Mouse (Mus musculus): Measurements from ENCODE around the gene Vegfb. TPM values are rescaled to one million over a fixed set of nuclear protein-coding genes. Genes with fewer than 3 reads are reported as not detected.
A peak's percentile ranks its signal among the peaks of the same experiment; 100 is the strongest.

The Vegfb gene
- polyA plus RNA-seq, 1 experiment: 83.0 TPM

DNA sequence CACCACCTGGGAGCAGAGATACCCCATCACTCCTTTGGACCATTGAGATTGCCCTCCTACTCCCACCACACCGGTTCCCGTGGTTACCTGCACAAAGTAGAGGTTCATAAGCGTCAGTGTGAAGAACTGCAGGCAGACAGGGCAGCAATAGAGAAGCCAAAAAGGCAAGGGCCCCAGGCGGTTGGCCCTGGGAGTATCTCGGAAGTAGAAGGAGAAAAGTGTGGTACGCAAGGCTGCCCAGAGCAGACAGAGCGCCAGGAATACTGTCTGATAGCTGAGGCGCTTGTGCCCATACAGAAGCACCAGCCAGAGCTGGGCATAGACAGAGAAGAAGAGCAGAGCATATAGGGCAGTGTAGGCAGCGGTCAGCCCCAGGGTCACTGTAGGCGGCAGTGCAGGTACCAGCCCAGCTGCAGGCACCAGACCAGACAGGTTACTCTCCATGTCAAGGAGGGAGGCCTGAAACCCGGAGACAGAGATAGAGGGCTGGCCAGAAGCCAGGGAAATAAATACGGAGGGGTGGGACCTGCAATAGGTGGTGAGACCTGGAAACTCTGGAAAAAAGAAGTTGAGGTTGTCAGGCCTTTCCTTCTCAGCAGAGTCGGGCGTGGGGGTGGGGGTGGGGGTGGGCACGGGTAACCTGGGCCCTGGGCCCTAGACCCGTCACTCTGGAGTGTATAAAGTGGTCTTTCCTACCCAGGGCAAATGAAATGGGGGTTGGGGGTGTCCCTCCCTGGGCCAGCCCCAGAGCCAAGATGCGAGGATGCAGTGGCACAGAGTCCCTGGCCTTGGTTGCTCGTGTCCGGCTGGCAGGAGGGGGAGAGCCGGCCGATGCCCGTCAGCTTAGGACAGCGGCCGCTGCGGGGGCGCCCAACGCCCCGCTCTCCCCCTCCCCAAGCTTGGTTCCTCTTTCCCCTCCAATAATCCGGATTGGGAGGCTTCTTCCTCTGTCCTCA, 46.8 kb downstream of the Vegfb start:
- TF ChIP-seq CTCF (conservative IDR thresholded peaks at IDR 0.05; ENCODE audit: insufficient read depth, insufficient read length, low read depth, low read length) (no peak), POLR2A (IDR thresholded peaks at IDR 0.05; ENCODE audit: low read depth, low read length) (no peak)
- no peaks in the 10 kb centered on the region for H3K27me3 ChIP-seq (replicated peaks; ENCODE audit: control insufficient read depth, insufficient read depth, low read length)
- peaks cover 18% of the 10 kb centered on the region; the same call in 1 of the 2 replicates for H3K4me1 ChIP-seq (ENCODE audit: control insufficient read depth, insufficient read depth, low read length)
- H3K36me3 ChIP-seq (ENCODE audit: control insufficient read depth, insufficient read depth, low read length): no peaks in the 10 kb centered on the region
- H3K4me3 ChIP-seq (ENCODE audit: insufficient read depth, low read depth, low read length): peak overlapping the region; percentile 81
- no peak for DNase-seq
- 20% methylated on average over 29 of the region's 29 CpGs for WGBS
- H3K27ac ChIP-seq (ENCODE audit: insufficient read depth, low read depth, low read length): peak overlapping the region; percentile 74

DNA sequence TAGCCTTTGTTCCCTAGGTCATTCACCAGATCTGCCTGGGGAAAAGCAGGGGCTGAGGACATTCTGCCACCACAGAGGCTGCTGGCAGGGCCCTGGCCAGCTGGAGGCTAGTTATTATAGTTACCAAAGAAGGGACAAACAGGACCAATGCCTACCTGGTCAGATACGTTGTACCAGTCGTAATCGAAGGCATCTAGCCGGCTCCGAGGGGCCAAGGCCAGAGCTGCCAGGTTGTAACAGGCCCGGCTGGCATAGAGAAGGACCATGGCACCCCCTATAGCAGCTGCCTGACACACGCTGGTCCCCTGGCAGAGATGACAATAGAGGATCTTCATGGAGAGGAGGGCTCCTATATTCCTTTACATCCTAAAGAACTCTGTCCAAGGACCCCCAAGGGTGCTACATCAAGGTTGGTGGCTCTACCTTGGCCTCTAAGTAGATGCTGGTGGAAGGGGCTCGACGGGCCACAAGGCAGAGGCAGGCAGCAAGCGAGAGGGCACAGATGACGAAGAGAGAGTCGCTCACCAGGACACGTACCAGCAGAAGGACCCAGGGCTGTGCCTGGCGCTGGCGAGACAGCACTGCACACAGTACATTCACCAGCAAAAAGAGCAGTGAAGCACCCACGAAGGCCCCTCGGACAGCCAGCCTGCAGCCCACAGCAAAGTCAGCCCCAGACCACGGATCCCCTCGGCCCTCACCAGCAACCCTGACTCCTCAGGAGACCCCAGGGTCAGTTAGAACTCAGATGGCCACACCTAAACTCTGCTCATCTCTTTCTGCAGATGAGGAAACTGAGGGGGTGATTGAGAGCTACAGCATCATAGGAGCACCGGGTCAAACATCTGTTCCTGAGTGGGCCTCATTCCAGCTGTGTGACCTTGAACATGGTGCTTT, 48.1 kb downstream of the Vegfb start:
- Histone ChIP-seq H3K36me3 (ENCODE audit: control insufficient read depth, insufficient read depth, low read length) (no peaks in the 10 kb centered on the region), H3K27ac (ENCODE audit: insufficient read depth, low read depth, low read length) (no peak overlapping the region), H3K4me3 (ENCODE audit: insufficient read depth, low read depth, low read length) (no peak overlapping the region), H3K27me3 (replicated peaks; ENCODE audit: control insufficient read depth, insufficient read depth, low read length) (no peaks in the 10 kb centered on the region), H3K4me1 (ENCODE audit: control insufficient read depth, insufficient read depth, low read length) (peaks cover 18% of the 10 kb centered on the region; the same call in 1 of the 2 replicates)
- 89% methylated on average over 20 of the region's 20 CpGs for WGBS
- TF ChIP-seq CTCF (conservative IDR thresholded peaks at IDR 0.05; ENCODE audit: insufficient read depth, insufficient read length, low read depth, low read length) (no peak), POLR2A (IDR thresholded peaks at IDR 0.05; ENCODE audit: low read depth, low read length) (no peak)
- no peak for DNase-seq

GRCm38 (mm10) chr19:6937541-6938465, 49.6 kb downstream of the Vegfb start:
- WGBS: 50% methylated on average over 16 of the region's 16 CpGs
- no peak overlapping the region for H3K4me3 ChIP-seq (ENCODE audit: insufficient read depth, low read depth, low read length)
- no peak for DNase-seq
- H3K27ac ChIP-seq (ENCODE audit: insufficient read depth, low read depth, low read length): peak overlapping the region; percentile 33; the same call in 1 of the 2 replicates
- H3K36me3 ChIP-seq (ENCODE audit: control insufficient read depth, insufficient read depth, low read length): no peaks in the 10 kb centered on the region
- no peaks in the 10 kb centered on the region for H3K27me3 ChIP-seq (replicated peaks; ENCODE audit: control insufficient read depth, insufficient read depth, low read length)
- H3K4me1 ChIP-seq (ENCODE audit: control insufficient read depth, insufficient read depth, low read length): peaks cover 16% of the 10 kb centered on the region; the same call in 1 of the 2 replicates
- TF ChIP-seq POLR2A (IDR thresholded peaks at IDR 0.05; ENCODE audit: low read depth, low read length) (no peak), CTCF (conservative IDR thresholded peaks at IDR 0.05; ENCODE audit: insufficient read depth, insufficient read length, low read depth, low read length) (no peak)

- 27% methylated on average over 3 of the region's 3 CpGs for WGBS
- H3K36me3 ChIP-seq (ENCODE audit: control insufficient read depth, insufficient read depth, low read length): no peaks in the 10 kb centered on the region
- DNase-seq: no peak
- no peak overlapping the region for H3K27ac ChIP-seq (ENCODE audit: insufficient read depth, low read depth, low read length)
- H3K4me3 ChIP-seq (ENCODE audit: insufficient read depth, low read depth, low read length): no peak overlapping the region
- H3K4me1 ChIP-seq (ENCODE audit: control insufficient read depth, insufficient read depth, low read length): peaks cover 14% of the 10 kb centered on the region; the same call in 1 of the 2 replicates
- no peaks in the 10 kb centered on the region for H3K27me3 ChIP-seq (replicated peaks; ENCODE audit: control insufficient read depth, insufficient read depth, low read length)
- TF ChIP-seq CTCF (conservative IDR thresholded peaks at IDR 0.05; ENCODE audit: insufficient read depth, insufficient read length, low read depth, low read length): peak; percentile 49
- no peak for TF ChIP-seq POLR2A (IDR thresholded peaks at IDR 0.05; ENCODE audit: low read depth, low read length)
These were observed 51.2 kb downstream of the Vegfb start for GRCm38 (mm10) chr19:6936299-6936698.

DNA sequence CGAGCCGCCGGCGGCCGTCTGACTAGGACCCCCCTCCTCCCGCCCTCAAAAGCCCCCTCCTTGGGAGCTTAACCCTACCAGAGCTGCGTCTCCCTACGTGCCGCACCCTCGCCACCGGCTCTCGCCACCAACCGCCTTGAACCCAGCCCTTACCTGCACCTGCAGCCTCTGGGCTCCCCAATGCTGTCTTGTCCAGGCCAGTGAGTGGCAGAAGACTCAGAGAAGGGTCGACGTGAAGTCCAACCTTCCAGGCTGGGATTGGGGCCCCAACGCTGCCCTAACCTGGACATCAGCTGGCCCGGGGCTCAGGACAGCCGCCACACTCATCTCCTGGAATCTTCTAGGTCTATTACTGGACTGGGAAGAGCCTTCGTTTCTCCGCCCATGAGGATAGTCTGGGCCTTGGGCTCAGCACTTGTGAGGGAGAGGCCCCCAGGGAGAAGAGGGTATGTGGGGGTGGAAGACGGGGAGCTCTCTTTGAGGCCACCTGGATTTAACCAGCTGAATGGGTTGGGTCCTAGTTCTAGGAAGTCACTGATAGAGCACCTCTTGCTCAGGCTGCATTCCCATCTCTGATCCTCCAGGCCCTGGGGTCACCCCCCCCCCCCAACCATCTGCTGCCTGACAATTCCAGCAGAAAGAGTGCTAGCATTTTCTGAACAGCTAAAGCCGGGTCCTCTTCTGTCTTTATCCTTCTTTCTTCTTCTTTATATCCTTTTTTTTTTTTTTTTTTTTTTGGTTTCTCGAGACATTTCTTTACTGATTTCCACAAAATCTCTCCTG, 53.1 kb downstream of the Vegfb start, which contains the start of gene Kcnk4:
Gene Kcnk4, minus strand, starts transcription at position 321 of the 783 bp plus-strand sequence.
- WGBS: 30% methylated on average over 23 of the region's 23 CpGs
- TF ChIP-seq POLR2A (IDR thresholded peaks at IDR 0.05; ENCODE audit: low read depth, low read length) (no peak), CTCF (conservative IDR thresholded peaks at IDR 0.05; ENCODE audit: insufficient read depth, insufficient read length, low read depth, low read length) (no peak)
- no peak within 1 kb of the TSS for H3K27ac ChIP-seq (ENCODE audit: insufficient read depth, low read depth, low read length)
- H3K36me3 ChIP-seq (ENCODE audit: control insufficient read depth, insufficient read depth, low read length): no peaks in the 10 kb centered on the region
- peaks cover 8% of the 10 kb centered on the region; the same call in 1 of the 2 replicates for H3K4me1 ChIP-seq (ENCODE audit: control insufficient read depth, insufficient read depth, low read length)
- H3K27me3 ChIP-seq (replicated peaks; ENCODE audit: control insufficient read depth, insufficient read depth, low read length): no peaks in the 10 kb centered on the region
- peak within 1 kb of the TSS; percentile 19; the same call in 1 of the 2 replicates for H3K4me3 ChIP-seq (ENCODE audit: insufficient read depth, low read depth, low read length)
- no peak for DNase-seq
